Mouse (Mus musculus): ENCODE measurements around the gene Pigv.

Gene Pigv

GRCm38 (mm10) chr4:133671881-133672844 lies at the start of gene Pigv:
Pigv (minus strand) TSS chr4:133672647.
- peak; percentile 87 for DNase-seq (ENCODE audit: low spot score)

DNA sequence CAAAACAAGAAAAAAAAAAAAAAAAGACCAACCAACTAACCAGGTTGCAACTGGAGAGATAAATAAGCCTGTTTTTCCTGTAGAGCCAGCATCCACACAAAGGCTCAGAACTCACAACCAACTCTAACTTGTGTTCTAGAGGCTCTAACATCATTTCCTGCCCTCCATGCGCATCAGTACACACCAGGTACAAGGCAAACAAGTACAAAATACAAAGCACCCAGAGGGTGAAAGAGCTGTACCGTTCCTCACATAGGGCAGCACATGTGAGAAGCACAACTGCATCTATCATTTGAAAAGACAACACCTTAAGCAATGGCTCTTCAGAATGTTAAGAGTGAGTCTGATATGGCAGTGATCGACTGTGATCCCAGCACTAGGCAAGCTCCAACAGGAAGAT lies 47.3 kb upstream of the Pigv start:
- DNase-seq (ENCODE audit: low spot score) = no peak

DNA sequence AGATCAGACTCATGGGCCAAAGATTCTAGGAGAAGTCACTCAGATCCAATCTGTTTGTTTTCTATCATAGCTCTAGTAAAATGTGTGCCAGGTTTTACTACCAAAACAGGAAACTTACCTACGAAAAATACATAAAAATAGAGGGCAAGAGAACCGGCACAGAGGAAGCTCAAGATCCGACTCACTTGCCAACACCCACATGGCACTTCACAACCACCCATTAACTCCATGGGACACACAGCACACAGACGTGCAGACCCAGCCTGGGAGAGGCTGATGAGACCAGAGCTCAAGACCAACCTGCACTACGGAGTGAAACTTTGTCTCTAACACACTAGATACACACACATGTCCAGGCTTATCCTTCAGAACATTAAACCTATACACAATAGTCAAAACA lies 40.3 kb upstream of the Pigv start:
- no peak for DNase-seq (ENCODE audit: low spot score)

DNA sequence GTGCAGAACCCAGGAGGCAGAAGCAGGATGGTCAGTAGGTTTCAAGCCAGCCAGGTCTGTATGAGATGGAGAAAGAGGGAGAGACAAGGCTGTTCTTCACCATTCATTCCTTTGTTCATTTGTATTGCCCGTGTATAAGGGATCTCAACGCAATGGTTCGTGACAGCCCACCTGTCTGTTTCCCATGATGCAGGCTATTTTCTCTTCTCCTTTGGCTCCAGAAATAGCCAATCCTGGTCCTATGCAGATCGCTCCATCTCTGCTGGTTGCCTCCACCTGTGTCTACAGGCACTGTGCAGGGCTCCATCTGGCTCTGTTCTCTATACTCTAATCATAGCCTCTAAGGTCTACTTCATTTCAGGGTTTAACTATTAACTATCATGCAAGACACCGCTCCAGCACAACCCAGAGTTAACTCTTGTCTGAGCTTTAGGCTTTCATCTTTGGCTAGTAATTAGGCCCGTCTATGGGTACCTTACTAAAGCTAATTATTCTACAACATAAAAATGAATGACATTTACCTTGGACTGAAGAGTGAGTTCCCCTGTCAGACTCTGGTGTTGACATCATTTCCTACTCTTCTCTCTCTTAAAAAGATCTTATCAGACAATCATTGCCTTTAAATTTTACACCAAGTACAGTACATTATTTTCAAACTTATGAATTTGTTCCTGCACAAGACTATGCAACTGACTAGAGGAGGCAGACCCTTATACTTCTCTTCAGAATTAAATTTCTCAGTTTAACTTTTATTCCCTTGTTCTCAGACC lies 39.0 kb upstream of the Pigv start:
- DNase-seq (ENCODE audit: low spot score) = no peak

GRCm38 (mm10) chr4:133709395-133709794 lies 36.9 kb upstream of the Pigv start:
- DNase-seq (ENCODE audit: low spot score) = peak; percentile 40

DNA sequence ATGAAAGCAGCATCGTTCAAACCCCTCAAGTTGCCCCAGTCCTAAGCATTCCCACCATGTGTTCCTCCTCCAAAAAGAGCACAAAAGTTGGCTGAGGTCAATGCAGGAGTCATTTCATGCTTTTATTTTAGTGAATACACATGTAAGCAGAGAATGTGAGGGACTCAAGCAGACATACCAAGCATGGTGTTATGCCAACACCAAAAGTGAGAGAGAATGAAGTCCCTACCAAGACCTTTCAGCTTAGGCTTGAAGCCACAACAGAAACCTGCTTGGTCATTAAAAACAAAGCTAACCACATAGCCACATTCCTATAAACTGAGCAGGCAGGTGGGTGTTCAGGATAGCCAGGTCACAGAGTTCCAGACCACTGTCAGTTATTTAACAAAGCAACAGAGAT lies 35.0 kb upstream of the Pigv start:
- DNase-seq (ENCODE audit: low spot score) = no peak

- peak; percentile 57 for DNase-seq (ENCODE audit: low spot score)
Measured at GRCm38 (mm10) chr4:133706956-133707355, 34.5 kb upstream of the Pigv start.

GRCm38 (mm10) chr4:133705062-133705461 lies 32.6 kb upstream of the Pigv start:
- no peak for DNase-seq (ENCODE audit: low spot score)

GRCm38 (mm10) chr4:133700905-133701368 lies 28.5 kb upstream of the Pigv start:
- DNase-seq (ENCODE audit: low spot score) = no peak

- DNase-seq (ENCODE audit: low spot score) = no peak
Measured at GRCm38 (mm10) chr4:133695363-133695762, 22.9 kb upstream of the Pigv start.

DNA sequence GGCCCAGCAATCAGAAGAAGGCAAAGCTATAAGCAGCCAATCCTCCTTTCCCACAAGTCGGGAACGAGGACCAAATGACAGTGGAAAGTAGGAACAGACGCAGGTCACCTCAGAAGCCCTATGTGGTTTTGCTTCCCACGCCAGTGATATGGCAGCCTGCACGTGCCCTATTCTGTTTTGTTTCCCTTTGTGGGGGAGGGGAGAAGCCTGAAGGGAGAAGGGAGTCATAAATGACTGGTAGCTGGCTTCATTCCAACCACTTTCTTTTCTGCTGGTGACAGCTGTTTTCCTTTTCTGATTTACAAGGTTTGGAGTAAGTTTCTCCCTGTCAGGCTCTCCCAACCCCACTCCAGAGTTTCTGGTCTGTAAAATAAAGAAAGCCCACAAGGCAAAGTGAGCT lies 17.8 kb upstream of the Pigv start:
- DNase-seq (ENCODE audit: low spot score) = no peak

DNA sequence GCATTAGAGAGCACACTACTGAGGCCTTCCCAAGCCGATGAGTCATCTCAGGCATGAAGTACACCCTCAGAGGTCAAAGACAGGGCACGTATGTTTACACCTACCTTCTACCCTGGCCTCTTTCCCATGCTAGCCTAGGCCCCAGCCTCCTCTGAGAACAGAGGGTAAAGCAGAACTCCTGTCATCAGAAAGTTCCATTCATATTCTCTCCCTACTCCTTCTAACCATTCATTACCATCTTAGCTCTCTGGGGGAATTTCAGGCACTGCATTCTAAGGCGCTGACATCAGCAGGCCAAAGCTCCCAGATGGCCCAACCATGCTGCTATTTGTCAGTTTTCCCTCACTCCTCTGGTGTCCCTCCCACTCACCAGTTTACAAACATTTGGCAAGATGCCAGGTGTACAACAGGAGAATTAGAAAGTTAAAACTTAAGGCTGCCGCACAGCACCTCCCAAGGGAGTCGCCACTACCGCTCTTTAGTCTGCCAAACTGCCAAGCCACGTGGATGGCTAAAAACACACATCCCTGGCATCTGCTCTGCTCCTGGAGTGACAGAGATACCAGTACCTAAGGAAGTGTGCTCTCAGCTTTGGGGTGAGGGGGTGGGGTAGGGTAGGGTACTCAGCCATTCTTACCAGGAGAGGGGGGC lies 16.1 kb upstream of the Pigv start:
- DNase-seq (ENCODE audit: low spot score) = no peak

GRCm38 (mm10) chr4:133687126-133687525 lies 14.7 kb upstream of the Pigv start:
- DNase-seq (ENCODE audit: low spot score) = no peak

- DNase-seq (ENCODE audit: low spot score) = no peak
Measured at GRCm38 (mm10) chr4:133686512-133686911, 14.1 kb upstream of the Pigv start.

DNA sequence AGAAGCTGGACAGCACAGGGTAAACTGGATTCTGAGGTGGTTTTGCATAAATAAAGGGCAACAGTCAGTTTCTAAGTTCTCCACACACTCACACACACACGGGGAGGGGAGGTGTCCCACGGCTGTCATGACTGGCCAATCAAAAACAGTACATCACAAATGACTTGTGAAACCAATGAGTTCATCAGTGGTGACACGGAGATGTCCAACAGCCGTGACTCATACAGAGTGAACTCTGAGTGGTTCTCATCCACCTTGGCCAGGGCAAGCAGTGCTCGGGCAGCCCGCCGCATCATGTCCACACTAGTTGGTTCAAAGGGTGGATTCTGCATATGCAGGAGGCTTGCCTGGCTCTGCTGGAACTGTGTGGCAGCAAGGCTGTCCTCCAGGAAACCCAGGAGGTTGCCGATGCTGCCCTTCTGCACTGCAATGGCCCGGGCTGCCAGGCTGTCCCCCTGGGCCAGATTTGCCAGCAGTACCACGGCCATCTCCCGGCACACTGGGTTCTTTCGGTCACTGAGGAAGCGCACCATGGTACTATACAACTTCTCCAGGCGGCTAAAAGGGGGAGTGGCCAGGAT lies 7.8 kb upstream of the Pigv start:
- no peak for DNase-seq (ENCODE audit: low spot score)

DNA sequence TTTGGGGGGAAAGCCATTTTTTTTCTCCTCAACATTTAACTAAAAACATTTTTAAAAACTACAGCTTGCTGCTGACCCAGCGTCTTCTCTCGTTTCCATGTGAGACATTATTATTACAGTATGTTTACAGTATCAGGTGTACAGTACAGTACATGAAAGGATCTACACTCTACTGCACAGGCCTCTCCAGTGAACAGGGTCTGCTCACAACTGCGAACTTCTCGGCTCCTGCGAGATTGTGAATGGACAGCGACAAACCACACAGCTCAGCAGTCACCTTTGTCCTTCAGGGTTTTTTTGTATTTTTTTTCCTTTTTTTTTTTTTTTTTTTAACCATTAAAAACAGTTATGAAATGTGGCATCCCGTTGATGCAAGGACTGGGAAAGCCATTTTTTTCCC lies 7.2 kb upstream of the Pigv start:
- DNase-seq (ENCODE audit: low spot score) = no peak

DNA sequence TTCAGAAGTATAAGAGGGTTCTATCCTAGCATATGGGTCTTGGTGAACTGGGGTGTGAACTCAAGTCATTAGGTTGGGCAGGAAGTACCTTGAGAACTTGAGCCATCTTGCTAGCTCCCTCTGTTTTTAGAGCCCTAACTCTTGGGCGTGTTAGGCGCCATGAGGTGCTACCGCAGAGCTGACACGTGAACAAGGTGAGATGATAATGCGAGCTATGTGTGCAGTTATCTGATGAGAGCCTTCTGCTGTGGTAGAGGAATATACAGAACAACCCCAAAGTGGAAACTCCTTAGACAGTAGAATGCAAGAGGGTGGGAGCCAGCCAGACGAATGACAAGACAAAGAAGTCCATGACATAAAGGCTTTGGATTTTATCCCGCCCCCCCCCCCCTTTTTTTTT lies 4.8 kb upstream of the Pigv start:
- DNase-seq (ENCODE audit: low spot score) = no peak

DNA sequence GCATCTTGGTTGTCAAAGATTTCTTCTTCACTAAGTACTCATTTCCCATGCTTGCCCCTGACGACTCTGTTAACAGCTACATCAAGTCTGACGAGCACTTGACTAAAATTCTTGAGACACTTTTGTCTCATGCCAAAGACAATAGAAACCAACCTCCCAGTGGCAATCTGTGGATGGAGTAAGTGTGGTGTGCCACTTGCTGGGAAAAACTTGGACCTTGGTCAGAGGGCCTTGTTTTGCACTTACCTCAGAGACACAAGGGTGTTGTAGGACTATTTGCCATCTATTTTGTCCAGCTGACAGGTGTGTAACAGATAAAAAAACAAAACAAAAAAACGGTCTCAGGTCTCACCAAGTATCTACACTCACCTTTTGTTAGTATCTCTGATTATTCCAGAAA lies 3.7 kb upstream of the Pigv start:
- no peak for DNase-seq (ENCODE audit: low spot score)

GRCm38 (mm10) chr4:133675594-133676016 lies 3.2 kb upstream of the Pigv start:
- peak; percentile 77 for DNase-seq (ENCODE audit: low spot score)

DNA sequence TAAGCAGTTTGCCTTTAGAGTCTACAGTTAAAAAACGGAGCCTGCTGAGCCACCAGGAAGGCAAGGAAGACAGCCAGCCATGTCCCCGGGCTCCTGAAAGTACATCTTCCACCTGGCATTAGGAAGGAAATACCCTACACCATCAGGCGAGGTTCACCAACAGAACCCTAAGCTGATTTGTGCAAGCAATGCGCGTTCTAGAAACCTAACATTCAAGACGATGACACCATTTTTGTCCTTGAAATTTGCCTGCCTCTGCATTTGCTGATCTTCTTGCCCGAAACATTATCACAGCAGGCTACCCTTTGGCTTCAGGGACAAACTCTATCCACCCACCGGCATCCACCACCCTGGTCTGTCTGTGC lies 1.9 kb upstream of the Pigv start:
- no peak for DNase-seq (ENCODE audit: low spot score)

GRCm38 (mm10) chr4:133673666-133674330 lies 1.4 kb upstream of the Pigv start:
- no peak for DNase-seq (ENCODE audit: low spot score)

All from embryo, embryonic 10 days (tissue).